Mouse (Mus musculus) frontal cortex, postnatal 25 days (tissue): Measurements from ENCODE around the gene Rab11fip5.

Experiments
- DNase-seq, 2 experiments: peaks; one replicate each; pipeline ENCODE4 v3.0.0; 2022; ENCODE audit warnings: low spot score in 2 of 2

Rab11fip5 gene

GRCm38 (mm10) chr6:85348133-85348532 is 26.3 kb downstream of the Rab11fip5 start:
- no peak for DNase-seq

- DNase-seq: peak; percentile 64 to 75
Observed at GRCm38 (mm10) chr6:85346028-85346634, 28.3 kb downstream of the Rab11fip5 start.

- DNase-seq: no peak
Observed at GRCm38 (mm10) chr6:85344929-85345328, 29.5 kb downstream of the Rab11fip5 start.

- DNase-seq: no peak
Observed at GRCm38 (mm10) chr6:85343027-85343426, 31.4 kb downstream of the Rab11fip5 start.

- no peak for DNase-seq
Observed at GRCm38 (mm10) chr6:85341814-85342501, 32.5 kb downstream of the Rab11fip5 start.

GRCm38 (mm10) chr6:85340184-85340583 is 34.2 kb downstream of the Rab11fip5 start:
- DNase-seq: no peak

- no peak for DNase-seq
Observed at GRCm38 (mm10) chr6:85339273-85339901, 35.0 kb downstream of the Rab11fip5 start.

- no peak for DNase-seq
Observed at GRCm38 (mm10) chr6:85336944-85337343, 37.5 kb downstream of the Rab11fip5 start.

GRCm38 (mm10) chr6:85335352-85335751 is 39.1 kb downstream of the Rab11fip5 start:
- DNase-seq: no peak

GRCm38 (mm10) chr6:85334851-85335250 is 39.6 kb downstream of the Rab11fip5 start:
- DNase-seq: no peak

GRCm38 (mm10) chr6:85334251-85334650 is 40.2 kb downstream of the Rab11fip5 start:
- DNase-seq: no peak

GRCm38 (mm10) chr6:85333732-85334131 is 40.7 kb downstream of the Rab11fip5 start:
- no peak for DNase-seq

- DNase-seq: peak; percentile 93
Observed at GRCm38 (mm10) chr6:85333000-85333669, 41.3 kb downstream of the Rab11fip5 start, which contains the start of gene Sfxn5. Sfxn5 (minus strand) TSS chr6:85333422.

- no peak for DNase-seq
Observed at GRCm38 (mm10) chr6:85332351-85332999, 42.0 kb downstream of the Rab11fip5 start.

GRCm38 (mm10) chr6:85331736-85332135 is 42.7 kb downstream of the Rab11fip5 start:
- no peak for DNase-seq

GRCm38 (mm10) chr6:85331221-85331735 is 43.2 kb downstream of the Rab11fip5 start:
- no peak for DNase-seq

GRCm38 (mm10) chr6:85329666-85330185 is 44.7 kb downstream of the Rab11fip5 start:
- DNase-seq: no peak

GRCm38 (mm10) chr6:85326564-85326963 is 47.9 kb downstream of the Rab11fip5 start:
- no peak for DNase-seq

- DNase-seq: no peak
Observed at GRCm38 (mm10) chr6:85325109-85325508, 49.3 kb downstream of the Rab11fip5 start.

GRCm38 (mm10) chr6:85320445-85320866 is 54.0 kb downstream of the Rab11fip5 start:
- DNase-seq: no peak

GRCm38 (mm10) chr6:85316211-85316610 is 58.2 kb downstream of the Rab11fip5 start:
- no peak for DNase-seq
